Mouse (Mus musculus): ENCODE results near the gene Egflam.

Egflam gene

GRCm38 (mm10) chr15:7397818-7398608 lies at the start of gene Egflam:
TSS of gene Egflam (minus strand) at chr15:7398395.
- DNase-seq (ENCODE audit: low read depth, low spot score) = no peak

GRCm38 (mm10) chr15:7443396-7444315 lies 45.5 kb upstream of the Egflam start:
- no peak for DNase-seq (ENCODE audit: low read depth, low spot score)

GRCm38 (mm10) chr15:7442148-7443100 lies 44.2 kb upstream of the Egflam start:
- no peak for DNase-seq (ENCODE audit: low read depth, low spot score)

GRCm38 (mm10) chr15:7424282-7424681 lies 26.1 kb upstream of the Egflam start:
- no peak for DNase-seq (ENCODE audit: low read depth, low spot score)

- DNase-seq (ENCODE audit: low read depth, low spot score) = no peak
Observed at GRCm38 (mm10) chr15:7404521-7404920, 6.3 kb upstream of the Egflam start.

- DNase-seq (ENCODE audit: low read depth, low spot score) = no peak
Observed at GRCm38 (mm10) chr15:7398609-7399540, 680 bp upstream of the Egflam start.

- no peak for DNase-seq (ENCODE audit: low read depth, low spot score)
Observed at GRCm38 (mm10) chr15:7397446-7397817, 763 bp downstream of the Egflam start.

- no peak for DNase-seq (ENCODE audit: low read depth, low spot score)
Observed at GRCm38 (mm10) chr15:7383349-7383748, 14.8 kb downstream of the Egflam start.

- no peak for DNase-seq (ENCODE audit: low read depth, low spot score)
Observed at GRCm38 (mm10) chr15:7382457-7382856, 15.7 kb downstream of the Egflam start.

GRCm38 (mm10) chr15:7352635-7353051 lies 45.6 kb downstream of the Egflam start:
- DNase-seq (ENCODE audit: low read depth, low spot score) = no peak

GRCm38 (mm10) chr15:7340703-7341309 lies 57.4 kb downstream of the Egflam start:
- DNase-seq (ENCODE audit: low read depth, low spot score) = no peak

- DNase-seq (ENCODE audit: low read depth, low spot score) = no peak
Observed at GRCm38 (mm10) chr15:7334517-7335298, 63.5 kb downstream of the Egflam start.

GRCm38 (mm10) chr15:7332875-7333274 lies 65.3 kb downstream of the Egflam start:
- no peak for DNase-seq (ENCODE audit: low read depth, low spot score)

- DNase-seq (ENCODE audit: low read depth, low spot score) = no peak
Observed at GRCm38 (mm10) chr15:7322599-7323311, 75.4 kb downstream of the Egflam start.

- no peak for DNase-seq (ENCODE audit: low read depth, low spot score)
Observed at GRCm38 (mm10) chr15:7320901-7321300, 77.3 kb downstream of the Egflam start.

- no peak for DNase-seq (ENCODE audit: low read depth, low spot score)
Observed at GRCm38 (mm10) chr15:7315539-7315938, 82.7 kb downstream of the Egflam start.

- no peak for DNase-seq (ENCODE audit: low read depth, low spot score)
Observed at GRCm38 (mm10) chr15:7308711-7309110, 89.5 kb downstream of the Egflam start.

- no peak for DNase-seq (ENCODE audit: low read depth, low spot score)
Observed at GRCm38 (mm10) chr15:7299892-7300291, 98.3 kb downstream of the Egflam start.
